Comparison of ENCODE assay signal across 7 mouse cellular contexts in genomic region chr14:60485889-60486274, GRCm38 (mm10).
DNase-seq lines count a peak whose midpoint lies in the region; ATAC-seq and TF ChIP-seq lines count a peak whose summit lies in the region.

No protein-coding gene starts in this region.

- H3K9ac ChIP-seq in intestine, embryonic 15.5 days: no peak overlapping the region
- H3K9ac ChIP-seq in midbrain, embryonic 12.5 days (replicated peaks): no peak overlapping the region; the same call in 1 of the 2 replicates

- no peaks in the 10 kb centered on the region for H3K9me3 ChIP-seq in intestine, embryonic 15.5 days
- 0 out of 2 replicates have a peak, but pooled peaks cover 7% of the 10 kb centered on the region for H3K9me3 ChIP-seq in midbrain, embryonic 12.5 days

- intact Hi-C loops in gastrocnemius, postnatal 14 days (cut with DNase I; ENCODE audit: low total_unique reads): no loop called here

- peak overlapping the region; percentile 82 for H3K4me2 ChIP-seq in intestine, embryonic 15.5 days (replicated peaks)
- peak overlapping the region; percentile 76 for H3K4me2 ChIP-seq in midbrain, embryonic 12.5 days (replicated peaks)

- DNase-seq in retina, adult 2 months (ENCODE audit: low read depth, low spot score): peak; percentile 41
- no peak for DNase-seq in retina, postnatal 1 day
- DNase-seq in gastrocnemius, postnatal 14 days: no peak
- no peak for DNase-seq in left cerebral cortex, adult 11 months (ENCODE audit: low spot score)

- TF ChIP-seq CTCF in cortical plate, adult 2 months (IDR thresholded peaks at IDR 0.05; ENCODE audit: extremely low read depth, insufficient read depth, low read length): 0 out of 2 replicates have a peak, but pooled peaks have one; percentile 15

- H3K27ac ChIP-seq in cortical plate, adult 2 months (ENCODE audit: insufficient read depth, low read length): no peak overlapping the region
- H3K27ac ChIP-seq in intestine, embryonic 15.5 days: no peak overlapping the region
- peak overlapping the region; percentile 75; the same call in 1 of the 2 replicates for H3K27ac ChIP-seq in midbrain, embryonic 12.5 days (replicated peaks)

- H3K4me3 ChIP-seq in cortical plate, adult 2 months (ENCODE audit: insufficient read depth, low read length): 0 out of 2 replicates have a peak overlapping the region, but pooled peaks have one; percentile 16
- H3K4me3 ChIP-seq in intestine, embryonic 15.5 days (replicated peaks): peak overlapping the region; percentile 34
- peak overlapping the region; percentile 43 for H3K4me3 ChIP-seq in midbrain, embryonic 12.5 days

- TF ChIP-seq POLR2A in cortical plate, adult 2 months (IDR thresholded peaks at IDR 0.05; ENCODE audit: extremely low read depth, insufficient read depth, low read length): no peak

- 0 out of 2 replicates have a peak, but pooled peaks cover 3% of the 10 kb centered on the region for H3K27me3 ChIP-seq in intestine, embryonic 15.5 days (replicated peaks)
- H3K27me3 ChIP-seq in midbrain, embryonic 12.5 days: no peaks in the 10 kb centered on the region; the same call in 1 of the 2 replicates

- WGBS in intestine, embryonic 15.5 days: 2% methylated on average over 5 of the region's 5 CpGs
- WGBS in midbrain, embryonic 12.5 days: 0% methylated on average over 5 of the region's 5 CpGs

- no peaks in the 10 kb centered on the region for H3K36me3 ChIP-seq in intestine, embryonic 15.5 days
- H3K36me3 ChIP-seq in midbrain, embryonic 12.5 days: no peaks in the 10 kb centered on the region

- peak; percentile 92 for ATAC-seq in intestine, embryonic 15.5 days
- peak; percentile 50 for ATAC-seq in midbrain, embryonic 12.5 days (ENCODE audit: low FRiP score, low read depth)

- no peaks in the 10 kb centered on the region for H3K4me1 ChIP-seq in cortical plate, adult 2 months (ENCODE audit: control insufficient read depth, insufficient read depth, low read length)
- peaks cover 12% of the 10 kb centered on the region; the same call in 1 of the 2 replicates for H3K4me1 ChIP-seq in intestine, embryonic 15.5 days (replicated peaks)
- peaks cover 24% of the 10 kb centered on the region for H3K4me1 ChIP-seq in midbrain, embryonic 12.5 days
